Mouse (Mus musculus) liver, embryonic 14.5 days (tissue): ENCODE measurements at regions not wholly inside any gene's neighbourhood (a gene's known extent, or its start where the extent isn't known, plus 50 kb on each side); places are given as distances from the start of the nearest gene placed in this dataset.

Source experiments
- CTCF ChIP-seq: IDR thresholded peaks from 2 replicates; pipeline ENCODE4 v1.5.1; 2016; ENCODE audit warnings: antibody characterized with exemption, low read depth, control low read depth
- EP300 ChIP-seq: IDR thresholded peaks from 2 replicates; pipeline ENCODE4 v1.6.1; 2016; ENCODE audit warnings: antibody characterized with exemption, low read depth

GRCm38 (mm10) chr2:75481863-75482262, 177.2 kb upstream of the Hnrnpa3 start:
- TF ChIP-seq EP300 (no peak), CTCF (no peak)
